Mouse (Mus musculus) kidney, postnatal 25 days (tissue): ENCODE data around the gene Nxph4.

Experiments
- DNase-seq, 2 experiments: peaks; one replicate each; pipeline ENCODE4 v3.0.0; 2021; ENCODE audit warnings: mixed read lengths in 2 of 2

Nxph4 gene

DNA sequence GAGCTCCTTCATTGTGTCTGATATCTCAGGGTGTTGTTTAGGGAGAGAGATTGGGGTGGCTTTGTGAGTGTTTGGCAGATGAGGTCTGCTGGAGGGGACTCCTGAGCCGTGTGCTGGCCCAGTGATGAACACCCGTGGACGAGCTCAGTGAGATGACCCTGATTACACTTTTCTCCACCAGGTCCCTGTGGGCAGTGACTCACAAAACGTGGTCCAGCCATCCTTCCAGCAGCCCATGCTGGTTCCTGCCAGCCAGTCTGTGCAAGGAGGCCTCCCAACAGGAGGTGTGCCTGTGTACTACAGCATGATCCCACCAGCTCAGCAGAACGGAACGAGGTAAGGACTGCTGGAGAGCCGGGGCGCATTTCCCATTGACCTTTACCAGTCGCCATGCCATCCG, 49.1 kb downstream of the Nxph4 start:
- DNase-seq, result no peak

DNA sequence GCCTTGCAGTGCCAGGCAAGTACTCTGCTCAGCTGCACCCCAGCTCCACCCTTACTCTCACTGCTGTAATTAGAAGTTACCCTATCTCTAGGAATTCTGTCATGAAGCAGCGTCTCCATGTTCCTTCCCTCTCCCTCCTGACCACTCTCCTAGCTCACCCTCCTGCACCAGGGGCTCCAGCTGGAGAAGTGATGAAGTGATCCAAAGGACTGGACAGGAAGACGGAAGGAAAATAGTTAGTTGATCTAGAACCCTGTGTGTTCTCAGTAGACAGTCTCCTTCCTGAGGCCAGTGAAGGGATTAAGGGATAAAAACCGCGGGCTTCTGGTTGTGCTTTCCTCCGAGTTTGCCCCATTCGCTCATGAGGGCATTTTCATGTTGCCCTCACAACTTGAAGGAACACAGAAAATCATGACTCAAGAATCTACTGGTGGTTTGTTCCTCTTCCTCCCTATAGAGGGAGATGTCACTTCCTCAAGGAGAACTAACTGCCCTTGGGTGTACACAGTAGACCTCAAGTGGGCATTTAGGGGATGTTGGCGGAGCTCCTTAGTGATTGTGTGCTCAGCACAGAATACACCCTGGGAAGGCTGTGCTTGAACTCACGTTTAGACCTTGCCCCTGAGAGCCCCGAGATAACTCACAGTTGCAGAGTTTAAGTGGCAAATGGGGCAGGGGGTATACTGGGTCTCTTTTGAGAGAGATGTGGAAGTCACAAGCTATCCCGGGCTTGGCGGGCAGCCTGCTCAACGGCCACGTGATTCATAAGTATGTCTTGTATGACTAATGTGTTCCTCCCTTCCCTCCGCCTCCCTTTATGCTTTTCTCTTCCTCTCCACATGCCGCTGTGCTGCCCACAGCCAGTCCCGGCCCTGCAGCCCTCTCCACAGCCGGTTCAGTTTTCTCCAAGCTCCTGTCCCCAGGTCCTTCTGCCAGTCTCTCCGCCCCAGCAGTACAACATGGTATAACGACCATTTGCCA, 53.2 kb downstream of the Nxph4 start:
- DNase-seq, result peak; percentile 67 to 76

DNA sequence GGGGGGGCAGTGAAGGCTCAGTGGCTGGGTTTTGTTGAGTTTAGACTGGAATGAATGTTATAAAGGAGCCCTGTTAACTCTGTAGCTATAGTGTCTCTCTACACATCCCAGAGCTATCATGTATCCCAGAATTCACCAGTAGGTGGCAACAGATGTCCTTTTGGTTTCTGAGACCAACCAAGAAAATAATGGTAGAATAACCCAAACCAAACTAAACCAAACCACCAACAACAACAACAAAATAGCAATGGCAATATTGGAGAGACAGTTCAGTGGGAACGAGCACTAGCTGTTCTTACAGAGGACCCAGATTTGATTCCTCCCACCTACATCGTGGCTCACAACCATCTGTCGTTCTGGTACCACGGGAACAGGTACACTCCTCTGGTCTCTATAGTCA, 55.2 kb downstream of the Nxph4 start:
- DNase-seq, result peak in 1 of 2 experiments; percentile 57

DNA sequence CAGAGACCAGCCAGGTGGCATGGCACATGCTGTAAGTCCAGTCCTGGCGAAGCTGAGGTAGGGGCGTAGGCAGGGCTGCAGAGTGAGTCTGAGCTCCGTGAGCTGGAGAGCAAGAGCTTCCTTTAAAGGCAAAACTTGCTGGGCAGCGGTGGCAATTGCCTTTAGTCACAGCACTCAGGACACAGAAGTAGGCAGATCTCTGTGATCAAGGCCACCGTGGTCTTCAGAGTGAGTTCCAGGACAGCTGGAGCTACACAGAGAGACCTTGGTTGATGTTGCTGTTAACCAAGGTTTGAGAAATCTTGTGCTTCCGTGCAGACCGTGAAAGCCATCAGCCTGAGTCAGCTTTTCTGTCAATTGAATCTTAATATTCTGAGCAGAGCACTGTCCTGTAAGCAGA, 57.1 kb downstream of the Nxph4 start:
- no peak for DNase-seq

DNA sequence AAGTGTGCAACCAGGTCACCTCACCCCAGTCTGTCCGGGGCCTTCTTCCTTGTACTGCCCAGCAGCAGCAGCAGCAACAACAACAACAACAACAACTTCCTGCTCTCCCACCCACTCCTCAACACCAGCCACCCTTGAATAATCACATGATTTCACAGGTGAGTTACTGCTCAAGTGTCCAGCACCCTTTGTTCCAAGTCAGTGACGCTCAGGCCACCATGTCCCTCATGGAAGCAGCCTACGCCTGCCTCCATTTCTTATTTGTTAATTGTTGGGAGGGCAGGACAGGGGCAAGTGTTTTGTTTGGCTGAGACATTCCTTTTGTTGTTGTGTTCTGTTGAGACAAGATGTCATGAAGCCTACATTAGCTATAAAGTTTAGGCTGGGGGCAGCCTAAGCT, 57.8 kb downstream of the Nxph4 start:
- DNase-seq, result no peak
